Mouse (Mus musculus) embryonic facial prominence, embryonic 14.5 days (tissue): Measurements from ENCODE around the gene Nxnl2. TPM values are rescaled to one million over a fixed set of nuclear protein-coding genes. Genes with fewer than 3 reads are reported as not detected.
A peak's percentile ranks its signal among the peaks of the same experiment; 100 is the strongest.

Experiments used
- ATAC-seq: fragments of 200-750 bp; cut with Nextera tagmentation; 2 replicates; pipeline ENCODE4 v1.8.0; 2017; ENCODE audit warnings: low read depth, moderate number of reproducible peaks, moderate TSS enrichment
- DNase-seq: peaks from one replicate; pipeline ENCODE4 v3.0.0-alpha.2; 2015; ENCODE audit warnings: low spot score
- H3K27ac ChIP-seq: fragments of 300-500 bp; sonication (generic); replicated peaks from 2 replicates; pipeline ENCODE4 v1.5.1; 2014; ENCODE audit warnings: low read depth, mild to moderate bottlenecking, low read length, moderate library complexity
- H3K27me3 ChIP-seq: fragments of 300-500 bp; sonication (generic); replicated peaks from 2 replicates; pipeline ENCODE4 v1.6.1; 2014; ENCODE audit warnings: low read length; ENCODE audit not compliant: control insufficient read depth, insufficient read depth
- H3K36me3 ChIP-seq: fragments of 300-500 bp; sonication (generic); 2 replicates; pipeline ENCODE4 v1.6.1; 2014; ENCODE audit warnings: low read length, mixed read lengths; ENCODE audit not compliant: control insufficient read depth, insufficient read depth
- H3K4me1 ChIP-seq: fragments of 300-500 bp; sonication (generic); 2 replicates; pipeline ENCODE4 v1.6.1; 2014; ENCODE audit warnings: antibody characterized with exemption, low read length; ENCODE audit not compliant: control insufficient read depth, insufficient read depth
- H3K4me2 ChIP-seq: fragments of 300-500 bp; sonication (generic); 2 replicates; pipeline ENCODE4 v1.6.1; 2014; ENCODE audit warnings: low read depth, mild to moderate bottlenecking, low read length, moderate library complexity, mixed read lengths
- H3K4me3 ChIP-seq: fragments of 300-500 bp; sonication (generic); 2 replicates; pipeline ENCODE4 v1.5.1; 2014; ENCODE audit warnings: low read depth, mild to moderate bottlenecking, low read length
- H3K9ac ChIP-seq: fragments of 300-500 bp; sonication (generic); 2 replicates; pipeline ENCODE4 v1.6.1; 2014; ENCODE audit warnings: low read depth, mild to moderate bottlenecking, low read length, moderate library complexity, mixed read lengths
- H3K9me3 ChIP-seq: fragments of 300-500 bp; sonication (generic); 2 replicates; pipeline ENCODE4 v1.6.1; 2016; ENCODE audit warnings: low read length; ENCODE audit not compliant: control insufficient read depth
- WGBS: fragments of 180-500 bp; shearing (Covaris S2); extraction: QIAGEN DNeasy Blood & Tissue Kit; methylation state at CpG from one replicate; pipeline ENCODE4 v1.1.7; 2014; 5-methylcytosine and 5-hydroxymethylcytosine counted together
- polyA plus RNA-seq: library from polyadenylated mRNA; unstranded; fragments of >200 nt; fragmentation: Nextera tagmentation; extraction: Ambion mirVana; gene quantifications from 2 replicates; pipeline ENCODE4 v1.2.1, GENCODE M21; 2014

Gene Nxnl2
- polyA plus RNA-seq, 1 experiment from 2014 or later: 1.6 TPM

GRCm38 (mm10) chr13:51161672-51162071 is 9.2 kb upstream of the Nxnl2 start:
- ATAC-seq: no peak
- Histone ChIP-seq H3K9me3 (no peaks in the 10 kb centered on the region; the same call in 1 of the 2 replicates), H3K27ac (0 out of 2 replicates have a peak overlapping the region, but pooled peaks have one; percentile 5), H3K4me1 (no peaks in the 10 kb centered on the region), H3K4me2 (no peak overlapping the region), H3K9ac (no peak overlapping the region), H3K27me3 (no peaks in the 10 kb centered on the region), H3K4me3 (no peak overlapping the region), H3K36me3 (peaks cover 16% of the 10 kb centered on the region)
- DNase-seq: no peak
- 83% methylated on average over 2 of the region's 2 CpGs for WGBS

DNA sequence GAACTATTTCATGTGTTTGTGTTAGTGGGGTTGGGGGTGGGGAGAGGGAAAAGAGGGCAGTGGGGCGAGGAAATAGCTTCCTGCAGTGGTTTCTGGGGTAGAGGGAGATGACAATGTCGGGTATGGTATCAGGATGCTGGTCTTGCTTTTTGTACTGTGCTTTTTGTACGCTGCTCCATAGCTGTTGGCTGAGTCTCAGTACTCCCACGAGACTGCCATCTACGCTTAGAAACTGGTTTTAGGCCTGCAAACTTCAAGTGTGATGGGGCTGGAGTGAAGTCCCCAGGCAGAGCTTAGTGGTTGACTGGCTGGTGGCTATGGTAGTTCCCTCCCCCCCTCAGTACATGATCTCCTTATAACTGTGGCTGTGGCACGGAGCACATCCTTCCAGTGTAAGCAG is 8.6 kb upstream of the Nxnl2 start:
- ATAC-seq (peak; percentile 19; the same call in 1 of the 2 replicates), DNase-seq (no peak)
- H3K4me2 ChIP-seq: no peak overlapping the region
- no peaks in the 10 kb centered on the region for H3K4me1 ChIP-seq
- no peak overlapping the region for H3K4me3 ChIP-seq
- no peak overlapping the region for H3K9ac ChIP-seq
- H3K27ac ChIP-seq: no peak overlapping the region
- peaks cover 16% of the 10 kb centered on the region for H3K36me3 ChIP-seq
- no peaks in the 10 kb centered on the region for H3K27me3 ChIP-seq
- no peaks in the 10 kb centered on the region; the same call in 1 of the 2 replicates for H3K9me3 ChIP-seq
- 82% methylated on average over 6 of the region's 6 CpGs for WGBS

GRCm38 (mm10) chr13:51166711-51167110 is 4.1 kb upstream of the Nxnl2 start:
- Histone ChIP-seq H3K9ac (no peak overlapping the region), H3K4me1 (no peaks in the 10 kb centered on the region), H3K36me3 (no peaks in the 10 kb centered on the region), H3K4me3 (no peak overlapping the region), H3K4me2 (no peak overlapping the region), H3K27ac (no peak overlapping the region), H3K9me3 (no peaks in the 10 kb centered on the region; the same call in 1 of the 2 replicates), H3K27me3 (peaks cover under 1% of the 10 kb centered on the region)
- ATAC-seq (no peak), DNase-seq (no peak)
- 64% methylated on average over 11 of the region's 11 CpGs for whole genome bisulfite sequencing

GRCm38 (mm10) chr13:51170215-51170614 is 607 bp upstream of the Nxnl2 start:
- no peak overlapping the region; the same call in 1 of the 2 replicates for H3K9ac ChIP-seq

GRCm38 (mm10) chr13:51172601-51173000 is 1.8 kb downstream of the Nxnl2 start:
- Histone ChIP-seq H3K27ac (no peak overlapping the region), H3K4me3 (no peak overlapping the region), H3K9me3 (no peaks in the 10 kb centered on the region), H3K4me2 (no peak overlapping the region), H3K4me1 (no peaks in the 10 kb centered on the region), H3K9ac (no peak overlapping the region), H3K27me3 (peaks cover 11% of the 10 kb centered on the region), H3K36me3 (no peaks in the 10 kb centered on the region)
- ATAC-seq: no peak
- DNase-seq: no peak
- WGBS: 77% methylated on average over 7 of the region's 7 CpGs

More at GRCm38 (mm10) chr13:51170215-51170614, 607 bp upstream of the Nxnl2 start:
- H3K36me3 ChIP-seq: no peaks in the 10 kb centered on the region
- H3K9me3 ChIP-seq: no peaks in the 10 kb centered on the region
- H3K4me2 ChIP-seq: peak overlapping the region; percentile 99
- H3K27ac ChIP-seq: no peak overlapping the region
- peak overlapping the region; percentile 53 for H3K4me3 ChIP-seq
- H3K4me1 ChIP-seq: no peaks in the 10 kb centered on the region
- ATAC-seq (peak; percentile 15), DNase-seq (no peak)
- 27% methylated on average over 11 of the region's 11 CpGs for WGBS
- peaks cover 11% of the 10 kb centered on the region for H3K27me3 ChIP-seq

- H3K4me3 ChIP-seq: no peak overlapping the region
- no peak overlapping the region for H3K9ac ChIP-seq
- no peak overlapping the region for H3K4me2 ChIP-seq
- no peak for ATAC-seq
- no peaks in the 10 kb centered on the region for H3K9me3 ChIP-seq
- no peak for DNase-seq
- 85% methylated on average over 10 of the region's 10 CpGs for WGBS
- no peak overlapping the region for H3K27ac ChIP-seq
- H3K27me3 ChIP-seq: no peaks in the 10 kb centered on the region
- no peaks in the 10 kb centered on the region for H3K4me1 ChIP-seq
- H3K36me3 ChIP-seq: no peaks in the 10 kb centered on the region
These were observed 8.1 kb downstream of the Nxnl2 start for GRCm38 (mm10) chr13:51178932-51179331.

GRCm38 (mm10) chr13:51179362-51179761 is 8.5 kb downstream of the Nxnl2 start:
- Histone ChIP-seq H3K4me3 (no peak overlapping the region), H3K27me3 (no peaks in the 10 kb centered on the region), H3K36me3 (no peaks in the 10 kb centered on the region), H3K9ac (no peak overlapping the region), H3K4me2 (no peak overlapping the region), H3K4me1 (no peaks in the 10 kb centered on the region), H3K27ac (no peak overlapping the region), H3K9me3 (no peaks in the 10 kb centered on the region)
- no peak for DNase-seq
- ATAC-seq: no peak
- WGBS: 49% methylated on average over 3 of the region's 3 CpGs

- WGBS: 79% methylated on average over 7 of the region's 7 CpGs
These were observed 11.4 kb downstream of the Nxnl2 start for GRCm38 (mm10) chr13:51182236-51182635.

DNA sequence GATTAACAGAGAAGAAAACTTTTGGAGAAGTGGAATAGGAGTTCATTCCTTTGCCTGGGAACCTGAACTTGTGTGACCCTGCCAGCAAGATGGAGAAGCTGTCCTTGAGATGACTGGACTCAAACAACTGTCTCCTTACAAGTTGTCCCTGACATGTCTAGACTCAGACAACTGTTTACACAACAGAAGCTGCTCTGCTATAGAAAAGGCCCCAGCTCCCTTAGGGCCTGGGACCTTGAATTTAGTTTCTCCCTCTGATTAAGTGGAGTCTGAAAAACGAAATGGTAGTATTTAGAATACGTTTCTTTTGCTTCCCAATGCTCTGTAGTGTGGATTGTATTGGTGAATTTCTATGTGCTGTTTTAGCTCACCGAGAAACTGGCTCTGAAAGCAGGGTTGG is 14.1 kb downstream of the Nxnl2 start:
- Histone ChIP-seq H3K27me3 (no peaks in the 10 kb centered on the region), H3K27ac (no peak overlapping the region), H3K4me1 (no peaks in the 10 kb centered on the region), H3K36me3 (no peaks in the 10 kb centered on the region), H3K4me3 (no peak overlapping the region), H3K4me2 (no peak overlapping the region), H3K9ac (no peak overlapping the region), H3K9me3 (no peaks in the 10 kb centered on the region; the same call in 1 of the 2 replicates)
- DNase-seq: no peak
- WGBS: 76% methylated on average over 3 of the region's 3 CpGs
- no peak for ATAC-seq

More at GRCm38 (mm10) chr13:51182236-51182635, 11.4 kb downstream of the Nxnl2 start:
- DNase-seq (no peak), ATAC-seq (no peak)
- Histone ChIP-seq H3K27ac (no peak overlapping the region), H3K4me2 (no peak overlapping the region), H3K9ac (no peak overlapping the region), H3K4me1 (no peaks in the 10 kb centered on the region), H3K4me3 (no peak overlapping the region), H3K36me3 (no peaks in the 10 kb centered on the region), H3K9me3 (no peaks in the 10 kb centered on the region; the same call in 1 of the 2 replicates), H3K27me3 (no peaks in the 10 kb centered on the region)
